Mouse (Mus musculus): ENCODE measurements around the gene Tex33.
A peak's percentile ranks its signal among the peaks of the same experiment; 100 is the strongest.

Gene Tex33

DNA sequence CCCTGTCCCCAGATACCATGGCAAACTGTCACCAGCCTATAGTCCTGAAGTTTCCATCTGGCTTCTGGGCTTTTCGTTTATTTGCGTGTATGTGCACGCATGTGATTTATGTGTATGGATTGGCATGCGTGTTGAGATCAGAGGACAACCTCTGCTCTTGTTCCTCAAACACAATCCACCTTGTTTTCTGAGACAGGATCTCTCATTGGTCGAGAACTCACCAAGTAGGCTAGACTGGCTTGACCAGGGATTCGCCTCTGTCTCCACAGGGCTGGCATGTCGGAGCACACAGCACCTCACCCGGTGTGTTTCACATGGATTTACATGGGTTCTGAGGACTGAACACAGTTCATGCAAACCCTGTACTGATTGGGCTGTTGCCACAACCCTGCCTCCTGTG lies 18.4 kb upstream of the Tex33 start:
- no peak for DNase-seq (ENCODE audit: low read depth, low spot score)

DNA sequence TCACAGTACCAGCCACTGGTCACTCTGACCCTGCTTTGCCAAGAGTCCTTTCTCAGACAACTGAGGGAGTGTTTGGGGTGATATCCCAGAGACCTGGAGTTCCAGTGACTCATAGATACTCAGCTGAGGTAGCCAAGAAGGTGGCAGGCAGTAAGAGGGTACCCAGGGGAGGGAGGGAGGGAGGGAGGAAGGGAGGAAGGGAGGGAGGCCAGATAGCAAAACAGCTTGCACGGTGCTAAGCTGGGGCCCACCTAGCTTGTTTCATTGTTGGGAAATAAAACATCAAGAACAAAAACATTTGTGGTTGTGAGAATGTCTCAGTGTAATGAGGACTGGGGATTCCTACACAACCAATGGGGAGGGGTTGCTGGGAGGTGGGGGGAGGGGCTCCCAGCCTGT lies 18.0 kb upstream of the Tex33 start:
- DNase-seq (ENCODE audit: low read depth, low spot score) = no peak

- no peak for DNase-seq (ENCODE audit: low read depth, low spot score)
Measured at GRCm38 (mm10) chr15:78413083-78413718, 17.5 kb upstream of the Tex33 start.

DNA sequence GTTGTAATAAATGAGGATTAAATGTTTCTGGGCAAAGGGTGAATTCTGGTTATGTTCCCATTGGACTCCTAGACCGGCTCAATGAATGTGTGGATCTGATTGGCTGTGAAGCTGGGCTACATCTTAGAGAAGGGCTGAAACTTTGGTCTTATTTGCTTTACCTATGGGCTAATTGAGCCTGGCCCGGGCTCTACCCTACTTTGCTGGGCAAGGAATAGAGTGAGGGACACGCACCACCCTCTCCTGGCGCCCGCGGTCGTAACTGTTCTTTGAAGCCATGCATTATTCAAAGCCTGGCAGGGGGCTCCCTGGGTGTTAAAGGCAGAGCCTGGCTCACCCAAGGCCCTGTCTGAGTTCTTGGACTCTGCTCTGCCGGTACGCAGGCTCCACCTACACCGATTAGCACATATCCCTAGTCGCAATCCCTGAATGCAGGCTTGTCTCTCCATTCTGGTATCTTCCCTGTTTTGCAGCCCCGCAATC lies 13.9 kb upstream of the Tex33 start:
- DNase-seq (ENCODE audit: low read depth, low spot score) = no peak

DNA sequence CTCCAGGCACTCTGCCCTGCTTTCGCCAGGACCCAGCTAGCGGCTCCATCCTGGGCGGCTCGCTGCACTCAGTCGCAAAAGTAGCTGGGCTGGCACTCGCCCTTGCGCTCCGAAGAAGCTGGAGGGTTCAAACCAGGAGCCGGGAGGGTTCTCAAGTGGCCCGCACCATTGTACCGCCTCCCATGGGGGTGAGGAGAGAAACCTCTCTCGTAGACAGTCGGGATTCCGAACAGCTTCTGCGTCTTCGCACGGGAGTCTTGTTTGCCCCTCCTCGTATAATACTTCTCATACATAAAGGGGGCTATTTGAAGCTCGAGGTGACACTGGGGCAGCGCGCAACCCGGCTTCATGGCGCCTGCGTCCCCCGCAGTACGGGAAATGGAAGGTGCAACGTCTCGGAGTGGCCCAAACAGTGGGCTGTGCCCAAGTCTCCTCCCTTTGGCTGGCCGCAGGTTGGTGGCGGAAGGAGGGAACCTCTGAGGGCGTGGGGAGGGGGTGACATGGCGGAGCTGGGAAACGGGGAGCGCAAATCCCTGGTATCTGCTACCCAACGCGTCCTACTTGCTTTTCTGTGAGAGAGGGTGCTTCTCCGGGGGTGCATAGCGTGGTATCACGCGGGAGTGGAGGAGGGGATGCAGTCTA lies 10.7 kb upstream of the Tex33 start, which contains the start of gene Mpst:
Mpst (plus strand) TSS at position 124 of the 642 bp plus-strand sequence.
- peak; percentile 94 for DNase-seq (ENCODE audit: low read depth, low spot score)

DNA sequence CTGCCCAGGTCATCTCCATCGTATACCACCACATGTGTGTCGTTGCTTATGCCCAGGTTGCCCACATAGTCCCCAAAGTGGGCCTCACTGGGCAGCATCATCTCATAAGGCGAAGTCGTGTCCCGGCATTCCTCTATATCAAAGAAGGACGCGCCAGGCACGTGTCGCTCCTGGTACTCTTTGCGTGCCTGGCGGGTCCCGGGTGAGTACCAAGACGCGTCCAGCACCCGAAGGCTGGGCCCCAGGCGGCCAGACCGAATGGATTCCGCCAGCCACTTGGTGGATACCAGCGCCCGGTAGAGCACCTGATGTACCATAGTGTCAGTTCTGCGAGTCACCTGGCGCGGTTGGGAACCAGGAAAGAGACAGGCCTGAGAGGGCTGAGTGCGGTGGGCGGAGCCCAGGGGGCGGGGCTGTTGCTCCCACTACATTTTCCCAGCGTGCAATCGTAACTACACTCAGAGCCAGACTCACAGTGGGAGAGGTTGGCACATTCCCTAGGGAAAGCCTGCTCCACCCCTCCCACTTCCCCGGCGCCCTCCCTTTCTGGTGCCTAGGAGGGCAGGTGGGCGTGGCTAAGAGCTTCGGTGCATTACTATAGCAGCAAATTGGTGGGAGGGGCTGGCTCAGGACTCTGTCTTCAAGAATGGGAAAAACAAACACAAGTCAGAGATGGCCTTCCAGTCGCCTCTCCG lies 10.0 kb upstream of the Tex33 start, which contains the start of gene Tst:
Tst (minus strand) TSS at position 391 of the 695 bp plus-strand sequence.
- DNase-seq (ENCODE audit: low read depth, low spot score) = peak; percentile 81

DNA sequence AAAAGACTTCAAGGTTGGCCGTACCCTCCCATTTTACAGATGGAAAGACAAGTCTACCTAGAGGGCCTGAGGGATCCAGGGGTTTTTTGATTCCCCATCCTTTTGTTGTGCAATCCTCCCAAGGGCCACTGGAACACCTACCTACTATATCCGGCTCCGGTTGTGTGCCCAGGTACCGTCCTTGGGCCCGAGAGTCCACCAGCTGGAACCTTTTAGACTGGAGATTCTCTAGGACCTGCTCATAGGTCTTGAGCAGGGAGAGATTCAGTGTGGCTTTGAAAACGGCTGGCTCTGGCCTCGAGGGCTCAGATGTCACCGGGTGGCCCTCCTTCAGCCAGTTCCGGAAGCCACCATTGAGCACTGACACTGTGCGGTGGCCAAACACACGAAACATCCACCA lies 9.4 kb upstream of the Tex33 start:
- DNase-seq (ENCODE audit: low read depth, low spot score) = no peak

DNA sequence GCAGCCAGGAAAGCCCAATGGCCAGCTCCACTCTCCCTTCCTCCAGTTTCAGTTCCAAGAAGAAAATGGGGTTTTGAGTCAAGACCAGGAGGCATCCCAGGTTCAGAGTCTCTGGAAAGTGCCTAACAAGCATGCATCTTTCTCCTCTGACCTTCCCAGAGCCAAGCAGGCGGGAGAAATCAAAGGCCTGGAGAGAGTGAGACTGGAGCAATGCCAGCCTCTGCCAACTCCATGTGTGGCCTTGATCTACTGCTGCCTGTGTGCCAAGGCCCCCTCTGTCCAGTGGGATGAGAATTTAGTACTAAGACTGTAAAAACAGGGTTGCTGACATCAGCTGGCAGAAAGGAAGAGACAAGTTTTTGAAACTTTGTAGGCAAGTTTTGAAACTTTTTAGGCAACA lies 8.2 kb upstream of the Tex33 start:
- no peak for DNase-seq (ENCODE audit: low read depth, low spot score)

GRCm38 (mm10) chr15:78403301-78403741 lies 7.6 kb upstream of the Tex33 start:
- DNase-seq (ENCODE audit: low read depth, low spot score) = no peak

DNA sequence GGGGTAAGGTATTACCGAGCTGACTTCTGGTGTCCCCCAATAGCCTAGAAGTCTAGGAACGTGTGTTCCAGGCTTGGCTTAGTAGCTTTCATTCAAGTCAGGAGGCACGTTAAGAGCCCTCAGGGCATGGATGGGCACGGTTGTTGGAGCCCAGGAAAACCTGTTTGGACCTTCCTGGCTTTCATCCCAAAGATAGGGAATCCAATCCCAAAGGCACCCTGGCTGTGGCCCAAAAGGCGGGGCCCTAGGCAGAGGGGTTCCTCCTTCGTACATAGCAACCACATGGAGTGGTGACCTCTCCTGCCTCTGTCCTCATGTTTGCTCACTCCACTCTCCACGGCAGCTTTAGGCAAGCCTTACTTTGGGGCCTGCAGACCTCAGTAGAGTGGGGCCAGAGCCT lies 6.7 kb upstream of the Tex33 start:
- DNase-seq (ENCODE audit: low read depth, low spot score) = no peak

- DNase-seq (ENCODE audit: low read depth, low spot score) = no peak
Measured at GRCm38 (mm10) chr15:78401921-78402320, 6.2 kb upstream of the Tex33 start.

DNA sequence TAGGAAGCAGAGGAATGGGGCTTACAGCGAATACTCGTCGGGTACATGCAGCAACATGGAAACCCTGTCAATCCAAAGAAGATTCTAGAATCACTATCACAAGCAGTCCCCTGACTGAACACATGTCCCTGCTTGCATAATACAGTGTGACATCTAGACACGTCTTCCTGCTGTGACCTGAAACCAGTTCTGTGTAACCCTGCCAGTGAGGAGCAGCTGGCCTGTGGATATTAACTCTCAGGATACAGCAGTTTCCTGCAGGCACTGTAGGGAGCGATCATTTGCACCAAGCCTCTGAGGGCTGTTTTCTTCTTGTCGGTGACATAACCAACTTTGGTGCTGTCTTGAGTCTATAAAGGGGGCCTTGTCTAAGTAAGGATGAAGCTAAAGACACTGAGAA lies 5.6 kb upstream of the Tex33 start:
- DNase-seq (ENCODE audit: low read depth, low spot score) = no peak

DNA sequence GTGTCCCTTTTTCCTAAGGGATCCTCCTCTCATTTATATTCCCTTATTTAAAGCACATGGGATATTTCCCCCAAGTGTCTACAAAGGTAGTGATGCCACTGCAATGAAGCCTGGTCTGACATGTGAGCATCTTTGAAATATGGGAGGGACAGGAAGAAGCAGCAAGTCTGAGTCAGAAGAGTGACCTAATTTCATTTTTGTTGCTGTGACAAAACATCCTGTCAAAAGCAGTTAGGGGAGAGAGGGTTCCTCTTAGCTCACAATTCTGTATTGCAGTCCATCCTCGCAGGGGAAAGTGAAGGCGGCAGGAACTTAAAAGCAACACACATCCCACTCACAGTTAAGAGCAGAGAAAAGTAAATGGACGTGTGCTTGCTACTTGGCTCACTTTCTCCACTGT lies 4.9 kb downstream of the Tex33 start:
- no peak for DNase-seq (ENCODE audit: low read depth, low spot score)

DNA sequence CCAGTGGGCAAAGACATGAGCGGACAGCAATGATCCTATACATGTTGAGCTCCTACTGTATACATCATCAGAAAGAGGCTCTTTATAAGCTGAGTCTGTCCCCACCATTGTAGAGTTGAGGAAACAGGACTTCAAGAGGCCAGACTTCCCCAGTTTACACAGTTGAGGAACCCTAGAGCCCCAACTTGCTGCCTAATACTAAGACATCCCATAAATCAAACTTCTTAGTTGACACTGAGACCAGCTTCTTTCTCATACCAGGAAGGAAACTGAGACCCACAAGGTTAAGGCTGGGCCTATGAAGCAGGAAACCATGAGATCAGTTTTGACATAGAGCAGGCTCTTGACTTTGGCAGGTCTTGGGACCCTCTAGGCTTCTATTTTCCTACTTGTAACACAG lies 10.1 kb downstream of the Tex33 start:
- no peak for DNase-seq (ENCODE audit: low read depth, low spot score)

GRCm38 (mm10) chr15:78384220-78385116 lies 11.2 kb downstream of the Tex33 start:
- no peak for DNase-seq (ENCODE audit: low read depth, low spot score)

DNA sequence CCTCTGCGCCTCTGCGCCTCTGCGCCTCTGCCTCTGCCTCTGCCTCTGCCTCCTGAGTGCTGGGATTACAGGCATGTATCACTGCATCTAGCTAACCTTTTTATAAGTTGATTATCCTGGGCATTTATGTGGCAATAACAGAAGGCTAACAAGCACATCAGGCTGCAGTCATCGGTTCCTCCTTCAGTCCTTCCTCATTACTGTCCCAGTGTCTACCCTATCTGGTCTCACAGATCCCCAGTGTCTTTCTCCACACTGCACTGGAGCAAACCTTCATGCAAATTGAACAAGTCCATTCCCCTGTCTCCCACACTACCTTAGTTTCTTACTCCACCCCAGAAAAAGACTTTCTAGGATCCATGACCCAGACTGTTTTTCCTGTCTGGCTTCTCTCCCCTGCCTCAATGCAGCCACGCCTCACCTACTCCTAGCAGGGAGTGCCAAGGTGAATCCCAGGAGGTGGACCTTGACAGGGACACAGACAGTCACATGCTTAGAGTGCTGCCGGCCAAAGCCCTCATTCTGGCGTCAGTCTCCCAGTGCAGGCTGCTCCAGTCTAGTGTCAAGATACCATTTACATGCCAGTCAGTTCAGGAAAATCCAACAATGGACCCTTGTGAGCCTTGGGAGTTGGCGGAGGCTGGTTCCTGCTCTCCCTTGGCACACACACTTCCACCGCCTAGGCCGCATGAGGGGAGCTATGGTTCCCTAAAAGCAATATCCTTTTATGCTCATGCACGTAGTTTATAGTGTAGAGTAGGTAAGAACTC lies 12.1 kb downstream of the Tex33 start:
- DNase-seq (ENCODE audit: low read depth, low spot score) = no peak

GRCm38 (mm10) chr15:78382115-78382514 lies 13.6 kb downstream of the Tex33 start:
- DNase-seq (ENCODE audit: low read depth, low spot score) = no peak

GRCm38 (mm10) chr15:78380741-78381140 lies 15.0 kb downstream of the Tex33 start:
- no peak for DNase-seq (ENCODE audit: low read depth, low spot score)

DNA sequence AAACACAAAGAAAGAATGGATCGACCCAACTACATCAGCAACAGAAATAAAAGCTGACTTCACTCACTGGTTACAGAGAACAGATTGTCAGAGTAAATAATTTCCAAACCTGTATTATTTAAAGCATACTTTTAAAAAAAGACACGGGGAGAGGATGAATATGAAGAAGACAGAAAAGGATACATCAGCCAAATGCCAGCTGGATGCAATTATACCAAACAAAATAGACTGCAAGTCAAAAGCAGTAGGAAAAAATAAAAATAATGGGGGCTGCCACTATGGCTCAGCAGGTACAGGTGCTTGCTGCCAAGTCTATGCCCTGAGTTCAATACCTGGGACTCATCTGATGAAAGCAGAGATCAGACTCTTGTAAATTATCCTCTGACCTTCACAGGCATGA lies 15.5 kb downstream of the Tex33 start:
- DNase-seq (ENCODE audit: low read depth, low spot score) = no peak

DNA sequence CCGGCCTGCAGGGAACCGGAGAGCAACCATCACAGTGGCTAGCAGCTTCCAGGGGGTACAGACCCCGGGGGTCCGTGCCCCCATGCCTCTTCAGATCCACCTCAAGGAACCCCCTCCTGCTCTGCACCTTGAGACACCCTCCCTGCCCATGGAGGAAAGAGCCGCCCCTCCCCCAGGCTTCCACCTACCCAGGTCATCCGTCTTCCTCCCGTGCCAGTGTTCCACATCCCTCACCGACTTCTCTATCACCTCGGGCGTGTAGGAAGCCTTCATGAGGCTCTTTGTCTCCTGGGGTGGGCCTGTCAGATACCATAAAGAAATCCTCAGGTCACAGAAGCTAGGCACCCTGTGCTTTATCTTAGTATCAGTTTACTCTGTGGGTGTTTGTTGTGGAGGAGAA lies 17.2 kb downstream of the Tex33 start:
- no peak for DNase-seq (ENCODE audit: low read depth, low spot score)

- DNase-seq (ENCODE audit: low read depth, low spot score) = no peak
Measured at GRCm38 (mm10) chr15:78377859-78378258, 17.9 kb downstream of the Tex33 start.
